Mouse (Mus musculus): ENCODE results near the gene Eif3l. TPM values are rescaled to one million over a fixed set of nuclear protein-coding genes. Genes with fewer than 3 reads are reported as not detected.

Eif3l gene
- total RNA-seq, 2 experiments from 2014 or later, result 68.9 to 71.5 TPM

GRCm38 (mm10) chr15:79044837-79045236 lies 30.1 kb upstream of the Eif3l start:
- DNase-seq (ENCODE audit: low spot score), result no peak
- intact Hi-C loops (cut with DNase I), result no loop called here

- intact Hi-C loops (cut with DNase I), result no loop called here
- no peak for DNase-seq (ENCODE audit: low spot score)
Observed at GRCm38 (mm10) chr15:79048186-79048585, 26.8 kb upstream of the Eif3l start.

GRCm38 (mm10) chr15:79050160-79050845 lies 24.7 kb upstream of the Eif3l start:
- no peak for DNase-seq (ENCODE audit: low spot score)
- intact Hi-C loops (cut with DNase I), result no loop called here

- intact Hi-C loops (cut with DNase I), result no loop called here
- DNase-seq (ENCODE audit: low spot score), result no peak
Observed at GRCm38 (mm10) chr15:79050964-79051363, 24.0 kb upstream of the Eif3l start.

DNA sequence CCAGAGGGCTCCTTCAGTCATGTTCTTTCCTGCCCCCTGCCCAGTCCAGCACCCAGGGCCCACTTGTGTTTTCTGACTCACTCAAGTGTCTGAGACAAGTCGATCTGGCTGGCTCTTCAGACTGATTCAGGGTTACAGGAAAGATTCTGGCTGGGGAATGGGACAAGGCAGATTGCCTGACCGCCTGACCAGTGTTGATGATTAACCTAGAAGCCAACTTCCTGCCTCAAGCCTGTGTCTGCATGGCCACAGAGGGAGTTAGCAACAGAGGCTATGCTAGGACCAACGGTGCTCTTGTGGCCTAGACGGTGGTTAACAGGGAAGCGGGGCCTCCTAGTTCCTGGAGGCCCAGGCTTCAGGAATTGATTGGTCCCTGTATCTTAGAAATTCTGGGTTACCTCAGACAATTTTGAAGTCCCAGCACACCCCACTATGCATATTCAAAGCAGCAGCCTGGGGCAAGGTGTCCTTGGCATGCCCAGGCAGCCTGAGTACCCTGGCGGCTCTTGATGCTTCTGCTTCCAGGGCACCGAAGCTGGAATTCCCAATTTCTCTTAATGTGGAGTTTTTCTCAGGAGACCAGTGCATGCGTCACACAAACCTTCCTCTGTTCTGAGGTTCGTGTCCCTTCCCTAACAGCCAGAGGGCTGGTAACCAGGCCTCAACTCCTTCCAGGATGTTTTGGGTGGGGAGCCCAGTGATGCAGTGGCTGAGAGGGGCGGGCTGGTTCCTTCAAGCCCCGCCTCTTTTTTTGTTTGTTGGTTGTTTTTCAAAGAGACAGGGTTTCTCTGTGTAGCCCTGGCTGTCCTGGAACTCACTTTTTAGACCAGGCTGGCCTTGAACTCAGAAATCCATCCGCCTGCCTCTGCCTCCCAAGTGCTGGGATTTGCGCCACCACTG lies 23.3 kb upstream of the Eif3l start:
- intact Hi-C loops (cut with DNase I), result no loop called here
- DNase-seq (ENCODE audit: low spot score), result no peak

DNA sequence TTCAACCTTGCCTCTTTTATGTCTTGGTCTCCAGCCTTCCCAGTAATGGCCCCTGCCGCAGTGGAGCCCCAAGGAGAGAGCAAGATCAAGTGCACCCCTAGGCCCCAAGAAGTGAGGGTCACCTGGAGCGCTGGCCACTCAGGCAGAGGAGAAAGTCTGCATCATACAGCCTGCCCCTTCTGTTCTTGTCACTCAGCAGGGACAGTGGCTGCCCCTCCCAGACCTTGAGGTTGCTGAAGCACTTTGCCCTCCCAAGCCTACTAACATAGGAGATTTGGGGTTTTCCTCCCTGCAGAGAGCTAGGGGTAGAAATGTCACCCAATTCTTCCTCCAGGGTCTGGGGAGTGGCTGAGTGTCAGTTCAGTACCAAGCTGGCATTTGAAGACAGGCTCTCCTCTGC lies 22.6 kb upstream of the Eif3l start:
- DNase-seq (ENCODE audit: low spot score), result no peak

DNA sequence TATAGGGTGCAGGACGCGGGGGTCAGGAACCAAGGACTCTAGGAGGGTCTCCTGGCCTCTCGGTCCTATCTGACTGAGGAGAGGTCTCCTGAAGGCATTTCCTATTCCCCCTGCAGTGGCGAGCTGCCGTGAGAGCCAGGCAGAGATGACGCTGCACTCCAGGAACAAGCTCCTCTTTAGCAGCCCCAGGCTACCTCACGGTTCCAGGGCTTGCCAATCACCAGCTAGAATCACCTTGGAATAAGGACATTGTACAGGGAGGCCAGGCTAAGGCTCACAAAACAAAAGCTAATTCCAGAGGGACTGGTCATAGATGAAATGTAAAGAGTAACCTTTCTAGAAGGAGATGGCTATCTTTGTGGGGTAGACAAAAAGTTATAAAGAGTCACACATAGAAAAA lies 18.4 kb upstream of the Eif3l start:
- DNase-seq (ENCODE audit: low spot score), result no peak
- intact Hi-C loops (cut with DNase I), result no loop called here

More for the DNA sequence above, 22.6 kb upstream of the Eif3l start:
- intact Hi-C loops (cut with DNase I), result no loop called here

- intact Hi-C loops (cut with DNase I), result no loop called here
- no peak for DNase-seq (ENCODE audit: low spot score)
Observed at GRCm38 (mm10) chr15:79057850-79058249, 17.1 kb upstream of the Eif3l start.

- intact Hi-C loops (cut with DNase I), result no loop called here
- no peak for DNase-seq (ENCODE audit: low spot score)
Observed at GRCm38 (mm10) chr15:79060887-79061565, 14.0 kb upstream of the Eif3l start.

GRCm38 (mm10) chr15:79062376-79063159 lies 12.4 kb upstream of the Eif3l start, which contains the start of gene Ankrd54:
TSS of gene Ankrd54 (minus strand) at chr15:79062893.
- DNase-seq (ENCODE audit: low spot score), result peak; percentile 98
- intact Hi-C loops (cut with DNase I), result no loop called here

DNA sequence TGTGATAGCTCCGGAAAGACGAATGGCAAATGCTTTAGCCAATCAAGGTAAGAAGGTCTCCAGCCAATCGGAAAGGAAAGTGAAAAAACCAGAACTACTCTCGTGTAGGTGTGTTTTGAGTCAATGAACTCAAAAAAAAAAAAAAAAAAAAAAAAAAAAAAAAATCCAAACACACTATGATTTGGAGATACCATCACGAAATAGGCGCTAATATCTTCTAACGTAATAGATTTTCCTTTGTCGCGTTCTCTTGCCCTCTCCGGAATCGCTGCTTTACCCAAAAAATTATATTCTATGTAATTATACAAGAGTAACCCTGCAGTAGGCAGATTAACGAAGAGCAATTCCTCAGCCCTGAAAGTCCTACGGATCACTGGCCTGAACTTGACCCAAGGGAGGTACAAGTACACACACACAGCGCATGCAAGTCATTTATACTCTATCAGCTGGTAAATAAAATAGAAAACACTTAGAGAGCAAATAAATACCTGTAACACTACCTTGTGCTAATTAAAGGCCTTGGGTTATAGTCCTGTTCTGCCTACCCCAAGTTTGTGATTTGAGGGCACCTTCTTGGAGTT lies 11.7 kb upstream of the Eif3l start:
- intact Hi-C loops (cut with DNase I), result no loop called here

DNA sequence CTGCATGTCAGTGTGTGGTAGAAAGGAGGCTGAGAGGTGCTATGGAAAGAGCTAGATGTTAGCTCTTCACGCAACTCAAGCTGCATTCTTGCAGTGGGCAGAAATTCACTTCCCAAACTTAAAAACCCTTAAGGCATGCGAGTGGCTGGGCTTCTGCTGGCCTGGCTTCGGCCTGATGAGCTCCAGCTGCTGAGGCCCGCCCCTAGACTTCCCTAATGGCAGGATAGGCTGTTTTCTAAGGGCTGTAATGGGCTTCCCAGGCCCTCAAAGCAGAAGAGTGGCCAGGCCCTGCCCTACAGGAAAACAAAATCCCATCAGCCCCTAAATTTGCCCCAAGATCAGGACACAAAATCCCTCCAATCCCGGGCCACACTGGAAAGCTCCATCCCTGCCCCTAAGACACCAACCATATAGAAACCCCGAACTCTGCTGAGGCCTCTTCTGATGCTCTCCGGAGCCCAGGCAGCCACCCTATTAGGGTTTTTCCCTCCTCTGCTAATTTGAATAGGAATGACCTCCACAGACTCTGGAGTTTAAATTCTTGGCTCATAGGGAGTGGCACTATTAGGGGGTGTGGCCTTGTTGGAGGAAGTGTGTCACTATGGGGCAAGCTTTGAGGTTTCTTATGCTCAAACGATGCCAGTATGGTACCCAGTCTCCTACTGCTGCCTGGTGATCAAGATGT lies 9.8 kb upstream of the Eif3l start:
- intact Hi-C loops (cut with DNase I), result loop anchor here (5.0 kb wide), 1 partner anchor 163 kb away; no protein-coding TSS in a partner anchor
- no peak for DNase-seq (ENCODE audit: low spot score)

More for the DNA sequence above, 11.7 kb upstream of the Eif3l start:
- DNase-seq (ENCODE audit: low spot score), result no peak

GRCm38 (mm10) chr15:79066276-79066675 lies 8.7 kb upstream of the Eif3l start:
- DNase-seq (ENCODE audit: low spot score), result no peak
- intact Hi-C loops (cut with DNase I), result loop anchor here (5.0 kb wide), 1 partner anchor 164 kb away; no protein-coding TSS in a partner anchor

DNA sequence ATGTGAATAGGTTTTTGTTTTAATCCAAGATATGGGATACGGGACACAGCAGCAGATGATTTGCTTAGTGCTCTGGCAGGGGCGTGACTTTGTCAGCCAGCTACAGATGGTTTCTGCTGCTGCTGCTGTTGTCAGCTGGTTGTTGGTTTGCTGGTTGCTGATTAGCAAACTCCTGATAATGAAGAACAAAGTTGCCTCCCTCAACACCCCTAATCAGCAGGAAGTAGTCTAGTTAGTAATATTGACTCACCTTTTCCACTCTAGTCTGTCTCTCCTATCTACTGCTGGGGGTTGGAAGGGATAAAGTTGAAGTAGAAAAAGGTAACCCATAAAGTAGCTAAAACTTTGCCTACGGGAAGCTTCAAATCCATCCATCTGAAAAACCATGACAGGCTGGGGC lies 7.3 kb upstream of the Eif3l start:
- intact Hi-C loops (cut with DNase I), result loop anchor here (5.0 kb wide), 1 partner anchor 165 kb away; no protein-coding TSS in a partner anchor
- no peak for DNase-seq (ENCODE audit: low spot score)

GRCm38 (mm10) chr15:79068416-79068815 lies 6.6 kb upstream of the Eif3l start:
- no peak for DNase-seq (ENCODE audit: low spot score)
- intact Hi-C loops (cut with DNase I), result loop anchor here (5.0 kb wide), 1 partner anchor 166 kb away; no protein-coding TSS in a partner anchor

DNA sequence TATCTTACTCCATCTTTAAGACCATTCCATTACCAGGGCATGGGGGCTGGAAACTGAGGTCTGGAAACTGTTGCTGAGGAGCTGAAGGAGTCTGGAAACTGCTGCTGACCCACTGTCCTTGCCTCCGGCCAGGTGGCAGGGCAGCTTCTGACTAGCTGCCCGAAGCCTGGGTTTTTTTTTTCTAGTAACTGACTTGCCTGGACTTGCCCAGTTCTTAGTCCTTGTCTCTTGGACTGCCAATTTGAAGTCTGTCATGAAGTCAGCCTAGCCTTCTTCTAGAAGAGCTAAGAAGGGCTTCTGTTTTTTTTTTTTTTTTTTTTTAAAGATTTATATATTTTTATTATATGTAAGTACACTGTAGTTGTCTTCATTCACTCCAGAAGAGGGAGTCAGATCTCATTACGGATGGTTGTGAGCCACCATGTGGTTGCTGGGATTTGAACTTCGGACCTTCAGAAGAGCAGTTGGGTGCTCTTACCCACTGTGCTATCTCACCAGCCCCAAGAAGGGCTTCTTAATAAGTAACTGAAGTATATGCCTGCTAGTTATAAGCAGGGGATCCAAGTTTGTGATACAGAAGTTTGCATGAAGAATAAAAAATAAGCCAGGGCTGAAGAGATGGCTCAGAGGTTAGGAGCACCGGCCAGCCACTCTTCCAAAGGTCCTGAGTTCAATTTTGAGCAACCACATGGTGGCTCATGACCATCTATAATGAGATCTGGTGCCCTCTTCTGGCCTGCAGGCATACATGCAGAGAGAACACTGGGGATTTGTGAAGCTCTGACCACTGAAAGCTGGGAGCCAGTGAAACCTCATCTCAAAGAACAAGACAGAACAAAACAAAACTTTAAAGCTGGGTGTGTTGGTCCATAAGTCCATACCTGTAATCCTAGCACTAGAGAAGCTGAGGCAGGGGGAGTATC lies 3.6 kb upstream of the Eif3l start:
- no peak for DNase-seq (ENCODE audit: low spot score)
- intact Hi-C loops (cut with DNase I), result loop anchor here (1.0 kb wide), 1 partner anchor 34 kb away; no protein-coding TSS in a partner anchor

DNA sequence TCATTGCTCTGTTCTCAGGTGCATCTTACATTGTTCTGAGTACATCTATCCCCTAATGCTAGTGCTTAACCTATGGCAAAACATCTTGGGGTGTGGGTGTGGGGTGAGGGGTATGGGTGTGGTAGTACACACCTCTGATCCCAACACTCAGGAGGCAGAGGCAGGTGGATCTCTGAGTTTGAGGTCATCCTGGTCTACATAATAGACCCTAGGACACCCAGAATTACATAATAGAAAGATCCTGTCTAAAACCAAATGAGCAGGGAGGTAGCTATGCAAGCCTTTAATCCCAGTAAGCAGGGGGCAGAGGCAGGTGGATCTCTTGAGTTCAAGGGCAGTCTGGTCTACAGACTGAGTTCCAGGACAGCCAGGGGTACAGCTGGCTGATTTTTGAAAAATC lies 1.2 kb upstream of the Eif3l start:
- no peak for DNase-seq (ENCODE audit: low spot score)
- intact Hi-C loops (cut with DNase I), result no loop called here

DNA sequence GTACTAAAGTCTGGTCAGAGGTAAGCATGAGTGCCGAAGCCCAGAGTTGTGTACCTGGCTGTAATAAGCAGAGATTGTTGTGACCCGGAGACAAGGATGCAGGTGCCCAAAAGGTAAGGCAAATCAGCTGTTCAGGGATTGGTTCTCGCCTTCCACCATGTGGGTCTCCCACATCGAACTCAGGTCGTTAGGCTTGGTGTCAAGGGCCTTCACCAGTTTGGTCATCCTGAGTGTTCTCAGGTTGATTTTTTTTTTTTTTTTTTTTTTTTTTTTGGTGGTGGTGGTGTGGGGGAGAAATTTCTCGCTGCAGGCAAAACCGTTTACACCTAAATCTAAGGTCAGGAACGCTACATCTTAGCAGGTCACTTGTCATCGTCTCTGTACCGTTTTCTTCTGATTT lies 533 bp upstream of the Eif3l start:
- intact Hi-C loops (cut with DNase I), result no loop called here
- no peak for DNase-seq (ENCODE audit: low spot score)
